Mouse (Mus musculus): ENCODE measurements around the gene Pirb. TPM values are rescaled to one million over a fixed set of nuclear protein-coding genes. Genes with fewer than 3 reads are reported as not detected.

The Pirb gene
- total and polyA plus RNA-seq, 3 experiments: 0.12 to 0.56 TPM; not detected in 1

DNA sequence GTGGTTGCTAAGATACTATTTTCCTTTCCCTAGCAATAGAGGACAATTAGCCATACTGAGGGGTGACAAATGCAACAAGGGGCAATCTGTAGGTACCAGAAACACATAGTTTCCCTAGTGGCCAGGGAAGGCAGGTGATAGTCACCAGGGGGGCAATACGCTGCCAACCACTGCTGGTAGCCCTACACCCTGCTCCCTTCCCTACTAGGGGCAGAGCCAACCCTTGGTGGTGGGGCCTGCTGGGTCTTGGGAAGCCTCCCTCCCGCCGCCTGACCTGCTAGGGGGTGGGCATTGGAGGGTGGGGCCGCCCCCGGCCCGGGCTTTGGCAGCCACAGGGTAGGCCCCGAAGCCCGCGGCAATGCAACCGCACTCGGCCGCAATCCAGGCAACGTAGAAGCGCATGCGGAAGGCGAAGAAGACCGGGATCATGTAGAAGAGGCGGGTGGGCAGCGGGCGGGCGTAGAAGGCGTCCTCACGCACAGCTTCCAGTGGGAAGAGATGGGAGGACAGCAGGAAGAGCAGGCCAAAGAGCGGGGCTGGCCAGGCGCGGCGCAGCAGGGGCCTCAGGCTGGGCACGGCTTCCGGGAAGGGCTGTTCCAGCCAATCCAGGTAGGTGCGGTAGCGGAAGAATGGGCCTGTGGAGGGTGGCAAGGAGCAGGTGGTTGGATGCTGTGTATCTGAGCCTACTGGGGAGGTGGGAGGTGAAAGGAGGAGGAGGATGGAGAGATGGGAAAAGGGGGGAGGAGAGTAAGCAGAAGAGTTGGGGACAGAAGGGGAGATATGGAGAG lies 34.6 kb downstream of the Pirb start:
- TF ChIP-seq UBTF (IDR thresholded peaks at IDR 0.05; ENCODE audit: borderline replicate concordance, insufficient read depth, low read depth, low read length) (no peak), ETS1 (IDR thresholded peaks at IDR 0.05; ENCODE audit: low read depth, low read length) (no peak), ZKSCAN1 (IDR thresholded peaks at IDR 0.05; ENCODE audit: low read depth, low read length) (no peak), NRF1 (IDR thresholded peaks at IDR 0.05; ENCODE audit: insufficient read depth, low read depth, low read length, poor library complexity, severe bottlenecking) (no peak), JUND (IDR thresholded peaks at IDR 0.05; ENCODE audit: low read depth, low read length) (no peak), RCOR1 (IDR thresholded peaks at IDR 0.05; ENCODE audit: low read depth, low read length) (no peak), TBP (IDR thresholded peaks at IDR 0.05; ENCODE audit: low read depth, low read length) (no peak), RAD21 (IDR thresholded peaks at IDR 0.05; ENCODE audit: low read depth, low read length) (no peak), POLR2AphosphoS2 (IDR thresholded peaks at IDR 0.05; ENCODE audit: low read length) (no peak), USF1 (IDR thresholded peaks at IDR 0.05; ENCODE audit: low read depth, low read length) (no peak), POLR2AphosphoS5 (IDR thresholded peaks at IDR 0.05; ENCODE audit: borderline replicate concordance, low read depth, low read length) (no peak), USF2 (IDR thresholded peaks at IDR 0.05; ENCODE audit: borderline replicate concordance in 1 of 2, insufficient read depth in 1 of 2, low read depth in 1 of 2, low read length in 2 of 2) (no peak), ELF1 (IDR thresholded peaks at IDR 0.05; ENCODE audit: low read depth, low read length) (no peak), POLR2A (IDR thresholded peaks at IDR 0.05; ENCODE audit: control insufficient read depth in 1 of 2, insufficient read depth in 1 of 2, low read depth in 1 of 2, low read length in 2 of 2, poor library complexity in 1 of 2) (no peak), TAL1 (IDR thresholded peaks at IDR 0.05; ENCODE audit: low read length) (no peak), NELFE (IDR thresholded peaks at IDR 0.05; ENCODE audit: low read depth, low read length) (no peak)
- Histone ChIP-seq H3K27ac (ENCODE audit: control insufficient read depth, low read depth, low read length) (no peak overlapping the region), H3K27me3 (ENCODE audit: control insufficient read depth in 1 of 2, insufficient read depth in 2 of 2, low read length in 2 of 2) (no peaks in the 10 kb centered on the region), H3K79me2 (ENCODE audit: control insufficient read depth, insufficient read depth, low read length, poor library complexity) (no peaks in the 10 kb centered on the region), H3K36me3 (ENCODE audit: control insufficient read depth in 1 of 2, insufficient read depth in 2 of 2, low read length in 2 of 2) (no peaks in the 10 kb centered on the region), H3K9me3 (replicated peaks; ENCODE audit: insufficient read depth, low read length) (no peaks in the 10 kb centered on the region), H3K4me3 (ENCODE audit: control insufficient read depth in 1 of 2, insufficient read depth in 1 of 2, low read depth in 2 of 2, low read length in 2 of 2) (no peak overlapping the region), H3K9ac (ENCODE audit: control insufficient read depth, low read depth, low read length, poor library complexity, severe bottlenecking) (no peak overlapping the region), H3K4me1 (ENCODE audit: control insufficient read depth in 1 of 2, insufficient read depth in 2 of 2, low read length in 2 of 2) (peaks cover 0 to under 1% of the 10 kb centered on the region in 2 experiments; a peak in 1 of 4 replicates)
- no peak for DNase-seq (ENCODE audit: low read depth, low spot score)

DNA sequence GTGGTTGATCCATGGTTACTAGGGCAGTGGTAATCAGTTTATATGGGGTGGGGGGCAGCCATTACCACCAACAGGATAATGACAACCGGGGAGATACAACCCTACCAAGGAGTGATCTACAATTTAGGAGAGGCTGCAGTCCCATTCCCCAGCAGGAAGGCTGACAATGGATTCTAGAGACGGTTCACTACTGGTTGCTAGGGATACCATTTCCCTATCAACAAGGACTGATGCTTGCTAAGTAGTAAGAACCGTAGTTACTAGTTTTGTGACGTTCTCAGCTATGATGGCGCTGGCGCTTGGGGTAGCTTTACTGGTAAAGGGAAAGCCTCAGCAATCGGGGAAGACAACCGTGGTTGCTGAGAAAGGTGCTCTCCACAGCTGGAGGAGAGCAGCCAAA lies 35.5 kb downstream of the Pirb start:
- Histone ChIP-seq H3K27me3 (ENCODE audit: control insufficient read depth in 1 of 2, insufficient read depth in 2 of 2, low read length in 2 of 2) (no peaks in the 10 kb centered on the region), H3K36me3 (ENCODE audit: control insufficient read depth in 1 of 2, insufficient read depth in 2 of 2, low read length in 2 of 2) (no peaks in the 10 kb centered on the region), H3K27ac (ENCODE audit: control insufficient read depth, low read depth, low read length) (no peak overlapping the region), H3K4me1 (ENCODE audit: control insufficient read depth in 1 of 2, insufficient read depth in 2 of 2, low read length in 2 of 2) (no peaks in the 10 kb centered on the region), H3K9me3 (replicated peaks; ENCODE audit: insufficient read depth, low read length) (no peaks in the 10 kb centered on the region), H3K4me3 (ENCODE audit: control insufficient read depth in 1 of 2, insufficient read depth in 1 of 2, low read depth in 2 of 2, low read length in 2 of 2) (no peak overlapping the region), H3K9ac (ENCODE audit: control insufficient read depth, low read depth, low read length, poor library complexity, severe bottlenecking) (no peak overlapping the region), H3K79me2 (ENCODE audit: control insufficient read depth, insufficient read depth, low read length, poor library complexity) (no peaks in the 10 kb centered on the region)
- TF ChIP-seq BHLHE40 (IDR thresholded peaks at IDR 0.05; ENCODE audit: borderline replicate concordance, low read depth, low read length): no peak
- TF ChIP-seq ETS1 (IDR thresholded peaks at IDR 0.05; ENCODE audit: low read depth, low read length): no peak
- no peak for TF ChIP-seq ELF1 (IDR thresholded peaks at IDR 0.05; ENCODE audit: low read depth, low read length)
- no peak for TF ChIP-seq SIN3A (IDR thresholded peaks at IDR 0.05; ENCODE audit: low read length)
- no peak for TF ChIP-seq CTCF (IDR thresholded peaks at IDR 0.05 in 2 of 3, conservative IDR thresholded peaks at IDR 0.05 in 1 of 3; ENCODE audit: control insufficient read depth in 1 of 3, insufficient read depth in 1 of 3, low read depth in 2 of 3, low read length in 3 of 3, poor library complexity in 1 of 3, severe bottlenecking in 1 of 3)
- no peak for DNase-seq (ENCODE audit: low read depth, low spot score)

Data from MEL (cell line).